Mouse (Mus musculus) T-helper 2 cell (primary cell): Measurements from ENCODE around the gene Timm22.

Experiments used
- in situ Hi-C: fragments of 300-600 bp; cut with MboI, MseI; formaldehyde crosslinking; loops from one replicate; pipeline ENCODE4 v1.15.1; 2025; ENCODE audit warnings: high pct_unique_total_duplicates

Timm22 gene

DNA sequence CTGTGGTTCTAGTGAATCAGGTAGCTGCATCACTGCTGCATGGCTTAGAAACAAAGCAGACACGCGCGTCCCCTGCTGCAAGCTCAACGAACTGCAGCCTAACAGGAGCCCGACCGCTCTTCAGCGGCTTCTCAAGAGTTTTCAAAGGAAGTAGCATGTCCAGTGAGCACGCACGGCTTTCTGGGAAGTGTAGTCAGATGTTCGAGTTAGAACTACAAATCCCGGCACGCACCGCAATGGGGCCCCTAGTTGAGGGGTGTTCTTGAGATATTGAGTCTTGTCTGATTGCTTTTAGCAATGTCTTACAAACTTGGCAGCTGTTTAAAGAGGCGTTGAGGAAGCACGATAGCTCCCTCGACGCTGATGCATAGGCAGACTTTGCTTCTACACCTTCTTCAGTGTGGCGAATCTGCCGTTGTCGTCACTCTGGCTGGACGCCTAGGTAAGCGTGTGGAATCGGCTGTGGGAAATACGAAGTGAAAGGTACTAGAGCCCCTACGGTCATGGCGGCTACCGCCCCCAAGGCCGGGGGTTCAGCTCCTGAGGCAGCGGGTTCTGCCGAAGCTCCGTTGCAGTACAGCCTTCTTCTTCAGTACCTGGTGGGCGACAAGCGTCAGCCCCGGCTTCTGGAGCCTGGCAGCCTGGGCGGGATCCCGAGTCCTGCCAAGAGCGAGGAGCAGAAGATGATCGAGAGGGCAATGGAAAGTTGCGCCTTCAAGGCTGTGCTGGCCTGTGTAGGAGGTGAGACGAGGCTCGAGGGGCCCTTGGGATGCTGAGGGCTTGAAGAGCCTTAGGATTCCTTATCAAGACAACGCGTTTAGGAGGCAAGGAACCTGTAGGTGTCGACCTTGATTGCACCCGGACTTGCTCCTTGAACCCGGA is at the start of gene Timm22:
Gene Timm22 (plus strand): TSS at position 251 of the 882 bp plus-strand sequence.
- in situ Hi-C loops = loop anchor here (5.0 kb wide), 1 partner anchor 155 kb away; no protein-coding TSS in a partner anchor

DNA sequence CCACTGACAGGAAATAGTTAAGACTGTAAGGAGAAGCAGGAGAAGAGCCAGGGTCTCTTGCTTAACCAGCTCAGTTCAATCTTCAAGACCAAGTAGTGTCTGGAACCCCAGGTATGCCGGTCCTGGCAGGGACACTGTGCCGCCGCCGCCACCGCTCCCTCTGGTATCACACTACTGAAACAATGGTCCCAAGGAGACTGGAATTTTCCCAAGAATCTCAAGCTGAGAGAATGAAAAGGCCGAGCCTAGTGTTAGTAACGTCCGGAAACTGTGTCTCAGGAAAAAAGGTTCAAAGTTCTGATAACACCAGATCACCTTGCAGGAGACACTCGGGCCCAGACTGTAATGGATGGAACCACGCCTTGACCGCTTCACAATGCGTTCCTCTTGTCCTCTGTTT is 49.3 kb upstream of the Timm22 start:
- in situ Hi-C loops = no loop called here

DNA sequence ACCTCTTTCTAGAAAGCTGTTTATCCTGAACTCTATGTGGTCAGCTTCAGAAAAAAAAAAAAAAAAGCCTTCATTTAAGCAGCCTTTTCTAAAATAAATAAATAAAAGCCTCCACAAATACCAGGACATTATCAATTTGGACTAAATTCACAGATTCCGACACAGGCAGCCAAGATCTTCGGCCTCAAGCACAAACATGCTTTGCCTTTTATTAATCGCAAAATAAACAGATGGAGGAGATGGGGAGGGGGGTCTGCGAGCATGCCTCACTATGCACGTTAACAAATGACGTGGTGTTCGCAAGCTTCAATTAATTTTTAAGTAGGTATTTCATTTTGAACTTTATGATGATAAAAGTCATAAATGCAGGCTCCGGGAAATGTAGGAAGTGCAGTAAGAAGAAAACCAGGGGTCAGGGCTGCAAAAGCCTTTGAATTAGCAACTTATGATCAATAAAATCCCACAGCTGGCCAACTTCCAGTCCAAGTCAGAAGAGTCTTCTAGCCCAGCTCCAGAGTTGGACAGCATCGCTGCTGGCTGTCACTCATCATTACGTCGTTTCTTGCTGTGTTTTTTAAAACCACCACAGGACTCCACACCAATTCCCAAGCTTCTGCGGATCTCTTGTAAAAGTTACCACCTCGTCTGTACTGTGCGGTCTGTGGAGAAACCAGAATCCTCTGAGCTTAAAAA is 48.0 kb upstream of the Timm22 start:
- in situ Hi-C loops = no loop called here

DNA sequence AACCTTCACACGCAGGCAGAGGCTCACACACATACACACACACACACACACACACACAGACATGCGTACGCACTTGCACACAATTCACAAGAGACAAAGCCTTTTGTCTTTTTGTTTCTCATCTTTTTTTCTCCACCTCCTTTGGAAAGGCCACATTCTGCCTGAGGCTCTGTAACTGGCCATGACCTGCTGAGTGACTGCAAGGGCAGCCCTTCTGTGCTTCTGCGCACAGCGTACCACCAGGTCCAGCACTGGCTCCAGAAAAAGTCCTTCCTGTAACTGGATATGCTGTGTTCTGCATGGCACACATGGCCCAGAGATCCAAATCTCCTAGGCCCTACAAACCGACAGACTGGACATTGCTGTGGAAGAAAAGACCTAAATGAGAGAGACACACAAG is 46.5 kb upstream of the Timm22 start:
- in situ Hi-C loops = no loop called here

DNA sequence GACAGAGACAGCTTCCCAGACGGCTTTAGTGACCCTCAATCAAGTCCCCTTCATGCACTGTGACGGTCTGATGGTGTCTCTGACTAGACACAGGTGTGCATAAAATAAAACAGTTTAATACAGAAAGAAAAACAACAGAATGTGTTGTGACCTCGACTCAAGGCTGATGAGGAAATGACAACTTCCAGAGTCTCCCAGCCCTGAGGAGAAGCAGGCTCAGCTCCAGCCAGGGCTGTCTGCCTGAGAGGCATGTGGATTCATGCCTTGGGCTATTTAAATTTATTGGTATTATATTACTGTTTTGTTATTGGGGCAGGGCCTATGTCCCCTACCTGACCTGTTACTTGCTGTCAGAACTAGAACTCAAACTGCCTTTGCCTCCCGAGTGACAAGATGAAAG is 45.3 kb upstream of the Timm22 start:
- in situ Hi-C loops = no loop called here

DNA sequence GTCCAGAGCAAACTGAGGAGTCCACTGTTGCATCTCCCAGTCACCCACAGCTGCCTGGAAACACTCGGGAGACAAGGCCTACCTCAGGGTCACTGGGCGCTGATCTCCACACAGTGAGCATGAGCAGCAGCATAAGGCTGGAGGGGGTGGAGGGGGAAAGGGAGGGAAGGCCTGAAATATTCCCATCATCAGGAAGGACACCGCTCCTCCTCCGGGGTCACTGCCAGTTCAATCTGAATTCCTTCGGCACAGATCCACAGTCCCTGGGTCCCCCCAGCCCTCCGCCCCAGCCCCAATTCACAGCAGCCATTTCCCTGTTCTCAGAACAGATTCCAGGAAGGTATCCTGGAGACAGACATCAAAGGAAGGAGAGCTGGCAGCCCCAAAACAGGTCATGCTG is 43.6 kb upstream of the Timm22 start:
- in situ Hi-C loops = no loop called here

DNA sequence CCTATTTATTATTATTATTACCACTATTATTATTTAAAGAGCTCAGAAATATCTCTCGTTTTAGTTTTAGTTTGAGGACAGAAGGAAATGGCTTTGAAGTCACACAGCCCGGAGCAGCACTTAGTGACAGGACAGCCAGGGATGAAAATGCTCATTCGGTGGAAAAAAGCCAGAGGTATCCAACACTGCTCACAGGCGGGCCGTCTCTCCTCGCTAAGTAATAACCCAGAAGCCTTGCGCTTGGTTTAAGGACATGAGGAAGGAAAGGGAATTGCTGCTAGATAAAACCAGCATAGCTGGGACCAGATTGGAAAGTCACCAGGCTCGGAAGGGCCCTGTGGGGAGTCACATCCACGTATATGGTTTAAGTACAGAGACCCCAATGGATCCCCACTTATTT is 43.1 kb upstream of the Timm22 start:
- in situ Hi-C loops = no loop called here

DNA sequence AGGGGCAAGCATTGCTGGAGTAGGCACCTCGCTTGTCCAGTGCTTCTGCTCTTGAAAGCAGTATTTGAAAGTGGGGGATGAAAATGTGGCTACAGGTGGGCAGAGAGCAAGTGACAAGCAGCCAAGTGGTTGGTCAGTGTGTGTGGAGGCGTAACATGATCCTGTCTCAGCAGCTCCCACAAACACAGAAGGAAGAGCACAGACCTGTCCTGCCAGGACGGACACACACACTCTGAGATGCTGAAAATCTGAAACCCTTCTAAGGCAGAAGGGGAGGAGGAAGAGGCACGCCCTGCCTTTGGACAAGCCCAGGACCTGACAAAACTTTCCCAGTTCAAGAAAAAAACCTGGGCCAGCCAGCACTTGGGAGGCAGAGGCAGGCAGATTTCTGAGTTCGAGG is 42.7 kb upstream of the Timm22 start:
- in situ Hi-C loops = no loop called here

DNA sequence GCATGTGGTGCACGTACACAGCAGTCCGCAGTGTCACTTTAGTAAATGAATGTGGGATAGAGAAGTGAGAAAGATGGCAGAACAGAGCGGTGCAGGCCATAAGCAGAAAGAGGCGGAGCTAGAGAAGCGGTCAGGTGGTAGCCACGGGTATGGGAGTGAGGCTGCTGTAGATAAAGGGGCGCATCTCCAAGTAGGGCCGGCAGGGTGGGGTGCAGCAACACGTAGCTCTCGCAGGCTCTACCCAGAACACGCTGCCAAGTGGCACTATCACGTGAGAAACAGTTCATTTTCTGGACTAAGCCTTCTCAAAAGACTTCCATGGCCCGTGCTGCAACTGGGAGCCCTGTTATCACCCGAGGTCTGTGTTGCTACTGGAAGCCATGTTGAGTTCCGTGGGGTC is 40.0 kb upstream of the Timm22 start:
- in situ Hi-C loops = no loop called here

DNA sequence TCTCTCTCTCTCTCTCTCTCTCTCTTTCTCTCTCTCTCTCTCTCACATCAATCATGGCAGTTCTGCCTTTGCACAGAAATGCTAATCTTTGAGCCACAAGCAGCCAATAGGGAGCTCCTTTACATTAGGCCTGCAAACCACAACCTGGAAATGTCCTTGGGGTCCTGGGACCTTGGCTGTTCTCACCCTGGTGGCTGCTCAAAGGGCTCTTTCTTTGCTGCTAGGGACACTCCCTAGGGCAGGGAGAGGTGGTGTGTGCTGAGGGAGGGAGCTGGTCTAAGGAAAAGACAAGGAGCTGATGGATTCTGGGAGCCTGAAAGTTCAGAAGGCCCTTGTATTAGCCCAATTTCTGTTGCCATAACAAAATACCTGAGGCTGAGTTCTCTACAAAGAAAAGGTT is 36.3 kb upstream of the Timm22 start:
- in situ Hi-C loops = no loop called here

DNA sequence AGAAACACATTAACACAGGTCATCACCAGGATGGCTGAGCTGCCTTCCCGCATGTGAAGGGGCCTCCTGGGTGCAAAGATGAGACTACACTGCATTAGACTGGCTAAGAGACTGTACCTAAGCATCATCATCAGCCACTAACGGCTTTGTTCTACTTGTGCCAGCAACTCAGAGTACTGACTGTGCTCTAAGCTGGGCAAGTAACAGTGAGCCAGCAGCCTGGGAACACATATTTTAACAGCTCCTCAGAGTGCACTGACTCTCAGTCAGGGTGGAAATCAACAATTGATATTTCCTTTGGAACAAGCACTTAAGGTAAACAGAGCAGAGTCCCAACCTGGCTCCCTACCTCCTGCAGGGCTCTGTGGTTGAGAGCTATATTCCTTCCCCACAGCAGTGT is 34.6 kb upstream of the Timm22 start:
- in situ Hi-C loops = no loop called here

DNA sequence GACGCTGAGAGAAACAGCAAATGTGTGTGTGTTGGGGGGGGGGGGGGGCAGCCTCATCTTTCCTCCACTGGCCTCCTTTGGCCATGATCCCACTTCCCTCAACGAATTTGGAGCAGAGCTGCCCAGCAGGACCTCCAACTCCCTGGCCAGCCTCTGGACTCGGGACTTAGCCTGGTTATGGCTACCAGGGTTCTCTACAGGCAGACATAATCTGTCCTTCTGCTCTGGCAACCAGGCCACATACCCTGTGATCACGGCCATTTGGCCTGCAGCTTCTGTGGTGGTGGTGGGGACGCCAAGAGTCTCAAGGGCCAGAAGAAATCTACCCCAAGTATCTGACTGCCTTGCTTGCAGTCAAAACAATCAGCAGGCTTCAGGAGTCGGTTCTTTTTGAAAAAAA is 34.2 kb upstream of the Timm22 start:
- in situ Hi-C loops = no loop called here

DNA sequence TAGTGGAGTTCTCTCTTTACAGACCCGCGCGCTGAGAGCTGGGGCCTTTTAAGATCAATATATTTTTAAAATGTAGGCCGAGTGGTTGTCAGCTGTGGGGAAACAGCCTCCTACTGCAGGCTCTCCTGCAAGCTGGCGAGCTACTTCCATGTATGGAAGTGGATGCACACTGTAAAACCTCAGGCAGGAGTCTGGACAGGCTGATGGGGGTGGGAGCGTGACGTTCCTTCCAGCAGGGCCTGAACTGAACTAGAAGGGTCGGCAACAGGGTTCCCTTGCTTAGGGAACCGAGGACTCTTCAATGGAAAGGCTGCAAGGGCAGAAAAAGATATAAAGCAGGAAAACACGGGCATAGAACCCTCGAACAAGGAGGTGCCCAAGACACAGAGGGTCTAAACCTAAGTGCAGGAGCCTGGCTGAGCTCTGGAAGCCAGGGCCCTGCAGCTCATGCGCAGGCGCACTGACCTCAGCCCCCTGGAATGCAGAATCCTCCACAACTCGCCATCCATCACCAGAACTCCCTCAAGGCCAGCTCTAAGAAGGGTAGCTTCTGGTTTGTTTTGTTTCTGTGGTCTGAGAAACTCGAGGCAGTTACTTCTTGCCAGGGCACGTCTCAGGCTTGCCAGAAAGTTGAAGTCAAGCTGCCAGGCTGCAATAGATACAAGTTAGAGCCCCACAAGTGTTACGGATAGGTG is 32.1 kb upstream of the Timm22 start:
- in situ Hi-C loops = no loop called here

DNA sequence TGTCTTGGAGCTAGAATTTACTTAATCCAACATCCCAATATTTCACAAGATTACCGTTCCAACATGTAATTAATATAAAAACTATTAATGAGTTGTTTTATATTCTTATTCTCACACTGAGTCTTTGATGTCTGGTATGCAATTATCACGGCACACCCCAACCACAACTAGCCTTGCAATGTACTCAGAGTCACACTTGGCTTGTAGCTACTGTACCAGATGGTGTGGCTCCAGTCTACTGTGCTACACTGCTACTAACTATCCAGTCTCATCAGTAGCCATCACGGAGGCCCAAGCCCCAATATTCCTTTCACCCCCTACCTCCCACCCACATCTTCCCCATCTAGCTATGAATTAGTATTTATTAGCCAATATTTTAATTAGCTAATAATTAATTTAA is 30.3 kb upstream of the Timm22 start:
- in situ Hi-C loops = no loop called here

DNA sequence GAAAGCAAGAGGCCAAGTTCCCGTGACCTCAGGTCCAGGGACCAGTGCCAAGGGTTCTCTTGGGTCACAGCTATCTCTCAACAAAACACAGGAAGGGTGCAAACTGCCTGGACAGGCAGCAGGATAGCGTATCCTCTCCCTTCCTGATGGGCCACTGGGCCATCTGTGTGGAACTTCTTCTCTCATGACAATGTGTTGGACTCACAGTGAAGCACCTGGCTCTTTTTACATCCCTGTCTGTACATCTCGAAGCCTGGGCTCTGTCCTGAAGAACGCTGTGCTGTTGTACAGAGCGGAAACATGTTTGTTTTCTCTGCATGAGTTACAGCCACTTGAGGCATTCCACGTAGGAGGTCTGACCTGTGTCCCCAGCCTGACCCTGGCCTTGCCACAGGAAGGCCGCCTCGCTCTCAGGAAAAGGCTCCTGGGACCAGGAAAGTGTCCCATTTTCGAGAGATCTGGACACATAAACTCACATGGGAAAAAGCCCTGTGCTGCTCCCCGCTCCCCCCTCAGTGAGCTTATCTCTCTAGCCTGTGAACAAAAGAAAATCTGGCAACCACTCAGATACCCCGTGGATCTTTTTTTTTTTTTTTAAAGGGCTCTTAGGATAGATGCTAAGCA is 26.7 kb upstream of the Timm22 start:
- in situ Hi-C loops = no loop called here

DNA sequence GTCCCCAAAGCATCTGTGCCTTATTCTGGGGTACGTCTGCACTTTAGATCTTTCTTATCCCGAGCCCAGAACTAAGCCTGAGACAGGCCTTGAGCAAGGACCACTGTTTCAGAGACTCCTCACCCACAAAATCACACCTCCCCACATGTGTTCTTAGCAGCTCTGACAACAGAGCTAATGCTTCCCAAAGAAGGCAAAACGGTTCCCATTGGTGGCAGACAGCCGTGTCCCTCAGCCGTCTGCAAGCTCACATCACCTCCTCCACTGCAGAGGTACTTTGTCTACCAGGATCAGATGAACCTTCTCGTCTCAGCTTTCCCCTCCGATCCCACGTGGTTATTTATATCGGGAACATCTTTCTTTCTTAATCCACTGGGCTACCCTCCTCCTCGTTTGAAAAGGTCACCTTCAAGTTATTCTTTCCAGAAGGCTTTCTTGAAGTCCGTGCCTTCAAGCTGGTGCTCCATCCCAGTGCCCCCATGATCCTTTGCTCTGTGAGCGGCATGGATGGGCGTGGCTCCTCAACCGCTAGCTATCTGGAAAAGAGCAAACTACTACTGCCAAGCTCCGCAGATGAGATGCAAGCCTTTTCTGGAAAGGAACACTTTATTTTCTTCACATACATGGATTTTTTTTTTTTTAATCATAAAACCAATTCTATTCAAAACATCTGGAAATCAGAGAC is 25.4 kb upstream of the Timm22 start:
- in situ Hi-C loops = no loop called here

DNA sequence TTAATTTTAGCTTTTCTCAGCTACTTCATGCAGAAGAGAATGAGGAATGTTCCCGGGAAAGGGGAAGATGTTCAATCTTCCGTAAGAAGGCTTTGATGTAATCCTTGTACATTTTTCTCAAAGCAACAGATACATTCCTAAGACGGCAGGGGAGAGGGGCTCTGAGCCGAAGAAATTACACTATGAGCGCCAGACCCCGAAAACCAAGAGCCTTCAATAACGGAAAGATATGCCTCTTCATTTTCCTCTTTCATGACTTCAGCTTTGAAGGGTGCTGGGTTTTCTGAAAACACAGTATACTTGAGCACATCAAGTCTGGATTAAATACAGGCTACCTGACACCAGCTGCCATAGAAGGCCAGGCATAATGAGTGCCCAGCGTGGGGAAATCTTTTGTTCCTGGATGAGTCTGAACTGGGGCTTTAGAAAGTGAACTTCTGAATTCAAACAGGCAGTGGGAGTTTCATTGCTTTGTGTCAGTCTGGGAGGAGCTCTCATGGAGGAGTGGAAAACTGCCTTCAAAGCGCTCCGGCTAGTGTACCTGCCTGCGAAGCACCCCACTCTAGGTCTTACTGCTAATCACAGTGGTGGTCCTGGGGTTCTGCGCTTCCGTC is 23.9 kb upstream of the Timm22 start:
- in situ Hi-C loops = no loop called here

DNA sequence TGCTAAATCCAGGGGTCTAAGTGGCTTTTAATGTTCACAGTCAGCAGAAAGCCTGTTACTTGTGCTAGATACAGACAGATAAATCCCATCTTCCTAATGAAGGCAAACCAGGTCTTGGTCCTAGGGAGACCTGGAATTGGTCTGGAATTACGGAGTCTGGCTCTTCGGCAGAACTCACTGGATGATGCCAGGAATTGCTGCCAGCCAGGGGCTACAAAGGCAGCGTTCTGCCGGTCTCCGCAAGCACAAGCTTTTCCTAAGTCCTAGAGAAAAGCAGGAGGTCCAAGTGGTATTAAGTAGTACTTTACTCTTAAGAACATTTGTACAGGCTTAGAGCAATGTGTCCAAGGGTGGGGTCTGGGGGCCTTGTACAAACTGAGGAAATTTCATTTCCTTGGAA is 22.4 kb upstream of the Timm22 start:
- in situ Hi-C loops = no loop called here

DNA sequence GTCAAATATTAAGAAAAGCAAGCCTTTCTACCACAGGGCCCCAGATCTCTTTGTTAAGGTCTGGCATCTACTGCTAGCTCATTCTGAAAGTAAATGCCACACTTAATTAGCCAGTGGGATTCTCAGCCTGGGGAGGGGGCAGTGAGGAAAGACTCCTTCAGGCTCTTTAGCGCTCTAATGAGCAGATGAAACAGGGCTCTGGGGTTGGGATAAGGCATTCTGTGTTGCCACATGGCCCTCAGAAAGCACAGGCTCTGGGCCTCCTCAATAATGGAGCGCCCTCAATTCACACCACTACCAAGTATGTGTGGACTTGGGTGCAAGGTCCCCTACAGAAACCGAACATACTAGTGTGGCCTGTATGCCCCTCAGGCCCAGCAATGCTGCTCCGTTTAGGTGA is 21.7 kb upstream of the Timm22 start:
- in situ Hi-C loops = no loop called here

DNA sequence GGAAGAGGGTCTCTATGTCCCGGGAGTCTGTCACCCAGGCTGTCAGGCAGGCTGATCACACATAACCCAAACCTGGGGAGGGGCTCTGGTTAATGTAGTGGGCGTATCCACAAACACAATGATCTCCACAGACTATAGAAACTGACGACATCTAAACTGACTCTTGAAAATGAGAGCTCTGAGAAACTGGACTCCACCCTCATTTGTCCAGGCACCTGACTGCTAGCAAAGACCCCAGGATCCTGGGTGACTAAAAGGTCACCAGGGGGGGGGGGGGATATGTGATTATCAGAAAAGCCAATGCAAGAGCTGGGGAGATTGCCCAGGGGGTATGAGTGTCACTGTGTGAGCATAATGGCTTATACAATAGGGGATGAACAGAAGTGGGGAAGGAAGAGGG is 21.0 kb upstream of the Timm22 start:
- in situ Hi-C loops = no loop called here

DNA sequence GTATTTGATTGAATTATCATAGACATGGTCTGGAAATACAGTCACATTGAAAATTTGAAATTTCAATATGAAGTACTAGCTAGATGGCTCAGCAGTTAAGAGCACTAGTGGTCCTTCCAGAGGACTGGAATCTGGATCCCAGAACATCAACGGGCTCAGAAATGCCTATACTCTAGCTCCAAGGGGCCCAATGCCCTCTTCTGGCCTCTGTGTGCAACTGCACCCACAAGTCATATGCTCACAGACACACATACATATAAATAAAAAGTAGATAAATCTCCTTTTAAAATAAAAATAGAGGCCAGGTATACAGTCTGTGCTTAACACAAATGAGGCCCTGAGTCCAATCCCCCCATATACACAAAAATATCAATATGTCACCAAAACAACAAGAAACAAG is 19.7 kb upstream of the Timm22 start:
- in situ Hi-C loops = no loop called here
